Mouse (Mus musculus): ENCODE results near the gene Slc10a1.
"Not testable (repeated sequence)": the region's sequence is repeated elsewhere in the genome, so short reads cannot be mapped to it uniquely, and the experiment has no call there.

Gene Slc10a1

GRCm38 (mm10) chr12:80967918-80968317 lies 587 bp downstream of the Slc10a1 start:
- DNase-seq (ENCODE audit: low read depth, low spot score), result no peak

GRCm38 (mm10) chr12:80966059-80966838 lies 2.3 kb downstream of the Slc10a1 start:
- DNase-seq (ENCODE audit: low read depth, low spot score), result no peak

GRCm38 (mm10) chr12:80962566-80962965 lies 5.9 kb downstream of the Slc10a1 start:
- no peak for DNase-seq (ENCODE audit: low read depth, low spot score)

- no peak for DNase-seq (ENCODE audit: low read depth, low spot score)
Observed at GRCm38 (mm10) chr12:80957961-80958360, 10.5 kb downstream of the Slc10a1 start.

DNA sequence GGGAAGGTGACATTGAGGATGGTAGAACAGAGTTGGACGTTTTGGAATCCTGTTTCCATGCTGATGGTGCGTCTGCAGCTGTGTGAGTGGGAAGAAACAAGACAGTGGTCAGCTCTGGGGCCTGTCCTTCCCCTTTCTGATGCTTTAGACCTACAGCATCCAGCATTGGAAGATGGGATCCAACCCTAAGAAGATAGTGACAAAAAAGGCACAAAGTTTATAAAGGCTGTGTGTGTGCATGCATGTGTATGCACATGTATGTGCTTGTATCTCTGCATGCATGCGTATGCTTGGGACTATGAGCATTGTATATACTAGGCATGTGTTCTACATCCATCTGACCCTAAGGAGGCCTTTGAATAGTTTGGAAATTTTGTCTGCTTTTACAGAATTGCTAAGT lies 12.5 kb downstream of the Slc10a1 start:
- DNase-seq (ENCODE audit: low read depth, low spot score), result no peak

DNA sequence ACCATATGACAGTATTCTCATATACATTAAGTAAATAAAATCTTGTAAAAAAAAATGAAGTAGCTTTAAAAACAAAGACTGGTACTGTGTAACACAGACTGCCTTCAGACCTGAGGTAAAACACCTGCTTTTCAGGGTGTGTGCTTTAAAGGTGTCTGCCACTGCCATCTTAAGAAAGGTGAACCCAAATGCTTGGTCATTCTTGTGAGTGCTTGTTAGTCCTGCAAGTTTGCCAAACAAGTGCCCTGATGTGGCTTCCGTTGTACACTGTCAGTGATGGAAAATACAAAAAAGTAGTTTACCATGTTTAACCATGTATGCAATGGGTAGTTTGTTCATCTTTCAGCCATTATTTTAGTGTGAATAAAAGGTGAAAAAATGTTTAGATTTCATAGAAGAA lies 16.0 kb downstream of the Slc10a1 start:
- no peak for DNase-seq (ENCODE audit: low read depth, low spot score)

GRCm38 (mm10) chr12:80951640-80952219 lies 16.8 kb downstream of the Slc10a1 start:
- no peak for DNase-seq (ENCODE audit: low read depth, low spot score)

- DNase-seq (ENCODE audit: low read depth, low spot score), result not testable (repeated sequence)
Observed at GRCm38 (mm10) chr12:80949603-80950002, 18.9 kb downstream of the Slc10a1 start.

- no peak for DNase-seq (ENCODE audit: low read depth, low spot score)
Observed at GRCm38 (mm10) chr12:80948202-80948601, 20.3 kb downstream of the Slc10a1 start.

GRCm38 (mm10) chr12:80945996-80946355 lies 22.5 kb downstream of the Slc10a1 start:
- DNase-seq (ENCODE audit: low read depth, low spot score), result peak; percentile 98

DNA sequence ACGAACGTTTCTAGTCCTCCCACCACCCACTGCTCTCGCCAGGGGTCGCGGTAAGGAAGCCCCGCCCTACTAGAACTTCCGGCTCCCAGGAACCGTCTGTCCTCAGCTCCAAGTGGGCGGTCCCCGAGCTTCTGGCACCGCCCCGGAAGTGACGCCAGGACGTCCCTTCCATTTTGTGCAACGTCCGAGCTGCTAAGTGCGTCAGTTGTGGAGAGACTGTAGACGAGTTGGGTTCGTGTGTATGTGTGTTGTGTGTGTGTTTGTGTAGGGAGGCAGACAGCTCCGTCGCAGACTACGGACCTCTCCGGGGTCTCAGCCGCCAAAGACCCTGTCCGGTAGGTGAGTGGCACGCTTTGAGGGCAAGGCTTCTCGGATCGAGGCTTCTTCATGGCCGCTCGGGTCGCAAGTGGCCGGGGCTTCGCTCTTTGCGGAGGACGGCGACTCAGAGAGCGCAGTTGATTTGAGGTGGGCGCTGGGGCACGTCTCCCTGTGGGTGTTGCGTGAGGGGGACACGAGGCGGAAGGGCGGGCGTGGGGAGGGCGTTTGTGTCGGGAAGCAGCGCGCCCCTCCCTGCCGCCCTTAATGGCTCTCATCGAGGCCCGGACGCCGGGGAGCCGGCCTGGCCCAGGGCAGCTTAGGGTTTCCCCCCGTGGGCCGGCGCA lies 23.0 kb downstream of the Slc10a1 start, which contains the start of gene Srsf5:
Srsf5 (plus strand) TSS at position 171 of the 662 bp plus-strand sequence.
- peak; percentile 98 for DNase-seq (ENCODE audit: low read depth, low spot score)

DNA sequence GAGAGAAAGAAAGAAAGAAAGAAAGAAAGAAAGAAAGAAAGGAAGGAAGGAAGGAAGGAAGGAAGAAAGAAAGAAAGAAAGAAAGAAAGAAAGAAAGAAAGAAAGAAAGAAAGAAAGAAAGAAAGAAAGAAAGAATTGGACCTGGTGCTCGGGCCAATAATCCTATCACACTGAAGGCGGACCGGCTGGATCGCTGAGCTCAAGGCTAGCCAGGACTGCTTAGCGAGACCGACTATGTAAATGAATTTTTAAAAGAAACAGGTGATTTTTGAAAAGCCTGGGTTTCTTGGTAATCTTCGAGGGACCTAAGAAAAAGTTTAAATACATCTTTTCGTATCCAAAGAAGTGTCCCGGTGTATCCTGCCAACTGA lies 23.6 kb downstream of the Slc10a1 start:
- not testable (repeated sequence) for DNase-seq (ENCODE audit: low read depth, low spot score)

DNA sequence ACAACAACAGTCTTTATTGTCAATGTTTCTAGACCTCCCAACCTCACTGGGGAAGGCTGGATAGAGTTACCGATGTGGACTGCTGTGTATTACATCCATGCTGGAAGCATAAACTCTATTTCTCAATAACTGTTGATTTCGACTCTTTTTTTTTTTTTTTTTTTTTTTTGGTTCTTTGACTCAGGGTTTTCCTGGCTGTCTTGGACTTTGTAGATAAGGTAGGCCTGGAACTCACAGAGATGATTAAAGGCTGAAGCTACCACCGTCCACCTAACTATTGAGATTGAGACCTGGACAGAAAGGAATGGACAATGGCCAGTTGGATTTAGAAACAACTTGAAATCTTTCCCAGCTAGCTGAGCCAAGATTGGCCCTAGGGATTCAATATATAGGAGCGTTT lies 24.3 kb downstream of the Slc10a1 start:
- no peak for DNase-seq (ENCODE audit: low read depth, low spot score)

DNA sequence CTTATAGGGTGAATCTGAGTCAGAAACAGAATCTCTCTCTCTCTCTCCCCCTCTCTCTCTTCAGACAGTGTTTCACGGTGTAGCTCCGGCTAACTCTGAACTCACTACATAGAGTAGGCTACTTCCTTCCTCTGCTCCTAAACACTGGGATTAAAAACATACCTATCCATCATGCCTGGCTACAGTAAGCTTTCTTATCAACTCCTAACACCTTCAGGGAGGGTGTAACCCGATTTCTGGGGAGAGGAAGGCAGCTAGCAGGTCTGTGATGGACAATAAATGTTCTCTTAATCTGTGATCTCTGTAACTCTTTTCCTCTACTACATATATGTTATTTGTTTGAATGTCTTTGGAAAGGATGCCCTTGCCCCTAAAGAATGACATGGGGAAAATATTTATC lies 25.1 kb downstream of the Slc10a1 start:
- DNase-seq (ENCODE audit: low read depth, low spot score), result no peak

GRCm38 (mm10) chr12:80941886-80942285 lies 26.6 kb downstream of the Slc10a1 start:
- no peak for DNase-seq (ENCODE audit: low read depth, low spot score)

DNA sequence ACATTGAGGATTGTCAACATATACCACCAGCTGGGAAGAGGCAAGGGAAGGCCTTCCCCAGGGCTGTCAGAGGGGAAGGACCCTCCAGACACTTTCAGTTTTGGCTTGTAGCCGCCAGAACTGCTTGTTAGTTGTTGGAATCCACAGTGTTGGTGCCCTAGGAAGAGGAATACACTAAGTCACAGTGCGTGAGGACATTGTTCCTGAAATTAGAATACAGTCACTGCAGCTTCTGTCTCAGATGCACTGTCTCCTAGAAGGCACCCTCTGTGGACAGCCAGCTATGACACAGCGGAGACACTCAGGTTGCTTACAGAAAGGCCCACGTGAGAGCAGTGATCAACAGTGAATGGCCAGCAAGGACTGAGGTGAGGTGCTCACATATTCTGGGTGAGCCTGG lies 29.3 kb downstream of the Slc10a1 start:
- DNase-seq (ENCODE audit: low read depth, low spot score), result no peak

- DNase-seq (ENCODE audit: low read depth, low spot score), result peak; percentile 50
Observed at GRCm38 (mm10) chr12:80938642-80939041, 29.9 kb downstream of the Slc10a1 start.

GRCm38 (mm10) chr12:80937331-80938029 lies 31.0 kb downstream of the Slc10a1 start:
- DNase-seq (ENCODE audit: low read depth, low spot score), result no peak

DNA sequence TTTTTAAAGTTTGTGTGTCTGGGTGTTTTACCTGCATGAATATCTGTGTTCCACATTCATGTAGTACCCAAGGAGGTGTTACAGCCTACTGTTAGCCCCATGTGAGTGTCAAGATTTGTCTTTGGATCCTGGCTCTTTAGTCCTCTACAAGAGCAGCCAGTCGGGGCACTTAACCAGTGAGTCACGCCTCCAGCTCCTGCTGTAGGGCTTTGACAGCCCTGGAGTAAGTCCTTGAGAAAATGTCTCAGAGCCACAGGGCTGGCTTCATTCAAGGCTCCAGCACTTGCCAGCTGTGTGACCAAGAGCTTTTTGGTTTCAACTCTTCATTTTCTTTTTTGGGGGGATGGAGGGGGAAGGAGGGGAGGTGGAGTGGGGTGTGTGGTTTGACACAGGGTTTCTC lies 31.8 kb downstream of the Slc10a1 start:
- no peak for DNase-seq (ENCODE audit: low read depth, low spot score)

DNA sequence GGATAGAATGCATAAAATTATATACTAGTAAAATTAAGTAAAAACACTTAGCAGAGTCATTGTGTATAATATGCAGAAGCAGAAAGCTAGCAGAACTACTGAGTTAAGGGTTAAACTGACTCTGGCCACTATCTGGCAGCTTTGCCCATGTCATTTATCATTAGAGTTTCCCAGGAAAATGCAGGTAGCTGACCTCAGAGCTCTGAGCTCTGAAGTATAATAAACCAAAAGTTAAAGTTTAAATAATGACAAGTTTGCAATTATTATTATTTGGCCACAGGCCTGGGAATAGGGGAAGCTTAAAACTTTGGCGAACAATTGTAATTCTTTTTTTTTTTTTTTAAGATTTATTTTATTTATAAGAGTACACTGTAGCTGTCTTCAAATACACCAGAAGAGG lies 35.6 kb downstream of the Slc10a1 start:
- DNase-seq (ENCODE audit: low read depth, low spot score), result no peak

DNA sequence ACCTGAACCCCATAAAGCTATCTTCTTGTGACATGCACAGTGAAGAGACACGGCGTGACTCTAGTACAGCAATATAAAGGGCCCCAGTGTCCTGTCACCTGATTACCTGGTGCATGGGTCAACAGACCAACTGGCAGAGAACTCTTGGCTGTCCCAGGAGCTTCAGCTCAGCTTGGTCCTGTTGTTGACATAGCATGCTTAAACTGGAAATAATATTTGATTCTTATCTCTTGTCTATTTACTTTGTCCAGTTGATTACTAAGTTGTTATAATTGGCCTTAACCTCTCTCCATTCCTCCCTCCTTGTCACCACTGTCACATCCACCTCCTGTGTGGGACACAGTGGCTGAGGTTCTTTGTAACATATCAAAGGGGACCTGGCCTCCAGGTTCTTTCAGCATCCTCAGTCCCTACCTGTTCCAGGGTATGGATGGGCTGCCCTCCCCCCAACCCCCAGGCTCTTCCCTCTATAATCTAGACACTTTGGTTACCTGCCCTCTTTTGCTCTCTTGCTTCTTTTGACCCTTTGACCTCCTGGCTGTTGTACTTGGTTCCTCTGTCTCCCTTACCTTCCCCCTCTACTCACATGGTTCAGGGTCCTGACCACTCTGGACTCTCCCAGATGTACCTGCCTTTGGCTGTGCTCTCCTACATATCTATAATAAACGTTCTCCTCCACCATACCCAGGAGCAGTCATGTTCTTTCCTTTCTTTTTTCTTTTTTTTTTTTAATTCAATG lies 36.9 kb downstream of the Slc10a1 start:
- no peak for DNase-seq (ENCODE audit: low read depth, low spot score)

GRCm38 (mm10) chr12:80930141-80930540 lies 38.4 kb downstream of the Slc10a1 start:
- DNase-seq (ENCODE audit: low read depth, low spot score), result no peak

Data from brain, adult 2 months (tissue).